Mouse (Mus musculus): ENCODE results near the gene A230050P20Rik. TPM values are rescaled to one million over a fixed set of nuclear protein-coding genes. Genes with fewer than 3 reads are reported as not detected.

A230050P20Rik gene
- polyA plus RNA-seq, 1 experiment = 0.29 TPM

DNA sequence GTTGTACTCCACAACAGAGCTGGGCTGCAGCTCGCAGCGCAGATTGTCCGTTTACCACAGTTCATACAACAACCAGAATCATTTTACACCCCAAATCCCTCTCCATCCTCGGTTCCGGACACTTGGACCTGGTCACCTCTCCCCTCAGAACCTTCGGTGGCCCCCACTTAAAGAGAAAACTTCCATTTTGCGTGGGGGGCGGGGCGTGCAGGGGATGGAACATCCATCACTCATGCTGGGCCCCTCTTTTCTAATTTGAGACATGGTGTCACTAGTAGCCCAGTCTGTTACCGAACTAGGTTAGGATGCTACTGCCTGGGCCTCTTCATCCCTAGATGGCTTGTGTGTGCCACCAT, 10.2 kb downstream of the A230050P20Rik start:
- Histone ChIP-seq H3K27me3 (ENCODE audit: control insufficient read depth) (no peaks in the 10 kb centered on the region), H3K9me3 (ENCODE audit: control insufficient read depth, low read length) (no peaks in the 10 kb centered on the region), H3K36me3 (ENCODE audit: control insufficient read depth) (peaks cover 1% of the 10 kb centered on the region; the same call in 1 of the 2 replicates), H3K4me3 (replicated peaks) (peak overlapping the region; percentile 68), H3K4me1 (ENCODE audit: control insufficient read depth) (peaks cover 37% of the 10 kb centered on the region)
- TF ChIP-seq TAL1 (IDR thresholded peaks at IDR 0.05; ENCODE audit: low read length) (no peak), GATA1 (IDR thresholded peaks at IDR 0.05; ENCODE audit: low read length) (no peak)

DNA sequence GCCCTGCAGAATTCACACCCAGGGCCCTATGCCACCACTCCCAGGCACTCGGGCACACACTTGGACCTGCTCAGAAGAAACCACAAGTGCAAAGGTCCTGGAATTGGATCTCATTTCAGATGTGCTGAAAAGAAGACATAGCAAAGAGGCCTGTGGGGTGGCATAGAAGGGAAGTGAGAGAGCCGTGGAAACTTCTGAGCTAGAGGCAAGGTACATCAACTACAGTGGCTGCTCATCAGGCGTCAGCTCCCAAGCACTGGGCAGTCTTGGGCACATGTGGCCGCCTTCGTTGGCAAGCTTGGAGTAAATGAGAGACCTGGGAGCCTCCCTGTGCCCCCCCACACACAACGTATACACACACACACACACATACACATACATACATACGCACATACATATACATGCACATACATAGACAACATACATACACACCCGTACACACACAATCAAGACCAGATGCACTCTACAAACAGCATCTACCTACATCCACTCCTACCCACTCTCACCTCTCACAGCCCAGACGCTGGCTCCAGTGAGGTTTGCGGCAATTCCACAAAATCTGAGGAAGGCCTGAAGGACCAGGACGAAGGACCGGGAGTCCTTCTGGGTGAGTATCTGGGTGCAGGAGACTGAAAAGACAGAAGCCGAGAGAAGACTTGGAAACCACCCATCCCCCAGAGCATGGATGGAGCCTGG, 10.8 kb downstream of the A230050P20Rik start, which contains the start of gene Angptl6:
TSS of gene Angptl6 (minus strand) at position 631 of the 696 bp plus-strand sequence.
- H3K36me3 ChIP-seq (ENCODE audit: control insufficient read depth) = no peaks in the 10 kb centered on the region; the same call in 1 of the 2 replicates
- H3K4me3 ChIP-seq (replicated peaks) = peak within 1 kb of the TSS; percentile 68
- TF ChIP-seq TAL1 (IDR thresholded peaks at IDR 0.05; ENCODE audit: low read length) = no peak
- peaks cover 37% of the 10 kb centered on the region for H3K4me1 ChIP-seq (ENCODE audit: control insufficient read depth)
- H3K27me3 ChIP-seq (ENCODE audit: control insufficient read depth) = no peaks in the 10 kb centered on the region
- H3K9me3 ChIP-seq (ENCODE audit: control insufficient read depth, low read length) = peaks cover under 1% of the 10 kb centered on the region; the same call in 1 of the 2 replicates

DNA sequence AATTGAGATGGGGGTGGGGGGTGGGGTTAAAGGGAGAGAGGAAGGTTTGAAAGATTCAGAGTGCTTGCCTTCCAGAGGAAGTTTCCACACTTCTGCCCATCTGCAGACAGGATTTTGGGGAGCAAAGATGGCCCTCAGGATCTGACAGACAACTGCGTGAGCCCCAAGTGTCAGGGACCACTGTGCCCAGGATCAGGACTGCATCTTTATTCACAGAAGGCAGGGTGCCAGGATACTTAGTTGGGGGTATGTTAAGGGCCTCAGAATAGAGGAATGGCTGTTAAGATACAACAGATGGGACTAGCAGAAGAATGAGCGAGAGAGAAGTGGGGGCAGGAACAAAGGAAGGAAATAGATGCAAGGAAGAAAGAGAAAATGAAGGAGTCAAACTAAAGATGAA, 18.1 kb downstream of the A230050P20Rik start:
- no peak overlapping the region for H3K4me3 ChIP-seq (replicated peaks)
- TF ChIP-seq TAL1 (IDR thresholded peaks at IDR 0.05; ENCODE audit: low read length) (no peak), GATA1 (IDR thresholded peaks at IDR 0.05; ENCODE audit: low read length) (no peak)
- peaks cover 24% of the 10 kb centered on the region for H3K36me3 ChIP-seq (ENCODE audit: control insufficient read depth)
- H3K4me1 ChIP-seq (ENCODE audit: control insufficient read depth) = peaks cover 42% of the 10 kb centered on the region
- no peaks in the 10 kb centered on the region for H3K27me3 ChIP-seq (ENCODE audit: control insufficient read depth)
- peaks cover 8% of the 10 kb centered on the region; the same call in 1 of the 2 replicates for H3K9me3 ChIP-seq (ENCODE audit: control insufficient read depth, low read length)

DNA sequence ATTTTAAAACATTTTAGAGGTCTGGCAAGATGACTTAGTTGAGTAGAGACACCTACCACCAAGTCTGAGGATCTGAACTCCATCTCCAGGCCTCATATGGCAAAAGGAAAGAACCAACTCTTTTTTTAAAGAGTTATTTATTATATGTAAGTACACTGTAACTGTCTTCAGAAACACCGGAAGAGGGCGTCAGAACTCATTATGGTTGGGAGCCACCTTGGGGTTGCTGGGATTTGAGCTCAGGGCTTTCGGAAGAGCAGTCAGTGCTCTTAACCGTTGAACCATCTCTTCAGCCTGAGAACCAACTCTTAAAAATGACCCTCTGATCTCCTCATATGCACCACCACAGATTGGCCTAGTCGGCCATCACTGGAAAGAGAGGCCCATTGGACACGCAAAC, 18.7 kb downstream of the A230050P20Rik start:
- H3K4me3 ChIP-seq (replicated peaks) = peak overlapping the region; percentile 36

DNA sequence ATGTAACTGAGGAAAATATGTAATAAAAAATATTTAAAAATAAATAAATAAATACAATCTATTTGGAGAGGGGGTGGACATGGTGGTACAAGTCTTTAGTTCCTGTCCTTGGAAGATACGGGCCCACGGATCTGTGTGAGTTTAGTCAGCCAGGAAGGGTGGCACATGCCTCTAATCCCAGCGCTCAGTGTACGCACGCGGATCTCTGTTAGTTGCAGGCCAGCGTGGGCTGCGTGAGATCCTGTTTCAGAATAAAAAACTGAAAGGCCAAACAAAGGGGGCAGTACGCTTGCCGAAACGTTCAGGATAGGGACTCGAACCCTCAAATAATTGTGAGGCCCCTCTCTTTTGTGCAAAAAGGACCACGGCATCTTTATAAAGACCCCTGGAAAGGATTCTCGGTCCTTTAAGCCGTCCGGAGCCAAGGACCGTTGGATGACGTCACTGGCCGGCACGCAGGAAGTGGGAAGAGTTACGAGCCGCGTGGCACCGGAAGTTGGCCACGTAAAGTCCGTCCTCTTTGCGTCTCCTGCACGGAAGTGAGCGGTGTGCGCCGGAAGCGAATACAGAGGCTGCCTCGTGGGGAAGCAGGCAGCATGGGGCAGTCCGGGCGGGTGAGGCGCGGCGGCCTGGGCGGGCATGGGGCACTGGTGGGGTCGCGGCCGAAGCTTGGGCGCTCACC, 19.4 kb downstream of the A230050P20Rik start, which contains the start of gene Ppan:
TSS of gene Ppan (plus strand) at position 472 of the 682 bp plus-strand sequence.
- no peaks in the 10 kb centered on the region for H3K27me3 ChIP-seq (ENCODE audit: control insufficient read depth)

More for the DNA sequence above, 18.7 kb downstream of the A230050P20Rik start:
- peaks cover 30% of the 10 kb centered on the region for H3K36me3 ChIP-seq (ENCODE audit: control insufficient read depth)
- TF ChIP-seq GATA1 (IDR thresholded peaks at IDR 0.05; ENCODE audit: low read length) (no peak), TAL1 (IDR thresholded peaks at IDR 0.05; ENCODE audit: low read length) (no peak)
- peaks cover 48% of the 10 kb centered on the region for H3K4me1 ChIP-seq (ENCODE audit: control insufficient read depth)
- H3K9me3 ChIP-seq (ENCODE audit: control insufficient read depth, low read length) = peaks cover 8% of the 10 kb centered on the region; the same call in 1 of the 2 replicates
- H3K27me3 ChIP-seq (ENCODE audit: control insufficient read depth) = no peaks in the 10 kb centered on the region

DNA sequence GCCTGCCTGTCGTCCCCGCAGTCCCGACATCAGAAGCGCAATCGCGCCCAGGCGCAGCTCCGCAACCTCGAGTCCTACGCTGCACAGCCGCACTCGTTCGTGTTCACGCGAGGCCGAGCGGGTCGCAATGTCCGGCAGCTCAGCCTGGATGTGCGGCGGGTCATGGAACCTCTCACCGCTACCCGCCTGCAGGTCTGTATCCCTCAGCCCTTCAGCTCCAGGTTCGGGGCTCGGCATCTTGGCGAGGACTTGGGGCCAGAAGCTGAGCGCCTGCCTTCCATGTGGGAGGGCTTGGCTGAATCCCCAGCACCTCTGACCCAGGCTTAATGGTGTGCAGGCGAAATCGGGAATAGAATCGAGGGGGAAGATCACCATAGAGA, 19.9 kb downstream of the A230050P20Rik start:
- peak overlapping the region; percentile 68 for H3K4me3 ChIP-seq (replicated peaks)
- peaks cover 8% of the 10 kb centered on the region; the same call in 1 of the 2 replicates for H3K9me3 ChIP-seq (ENCODE audit: control insufficient read depth, low read length)
- peaks cover 42% of the 10 kb centered on the region for H3K36me3 ChIP-seq (ENCODE audit: control insufficient read depth)
- peaks cover 52% of the 10 kb centered on the region for H3K4me1 ChIP-seq (ENCODE audit: control insufficient read depth)
- no peaks in the 10 kb centered on the region for H3K27me3 ChIP-seq (ENCODE audit: control insufficient read depth)
- no peak for TF ChIP-seq GATA1 (IDR thresholded peaks at IDR 0.05; ENCODE audit: low read length)
- TF ChIP-seq TAL1 (IDR thresholded peaks at IDR 0.05; ENCODE audit: low read length) = no peak

More for the DNA sequence above, 19.4 kb downstream of the A230050P20Rik start, which contains the start of gene Ppan:
- H3K36me3 ChIP-seq (ENCODE audit: control insufficient read depth) = peaks cover 37% of the 10 kb centered on the region
- peak within 1 kb of the TSS; percentile 68 for H3K4me3 ChIP-seq (replicated peaks)
- peaks cover 50% of the 10 kb centered on the region for H3K4me1 ChIP-seq (ENCODE audit: control insufficient read depth)
- H3K9me3 ChIP-seq (ENCODE audit: control insufficient read depth, low read length) = peaks cover 8% of the 10 kb centered on the region; the same call in 1 of the 2 replicates
- no peak for TF ChIP-seq TAL1 (IDR thresholded peaks at IDR 0.05; ENCODE audit: low read length)
- TF ChIP-seq GATA1 (IDR thresholded peaks at IDR 0.05; ENCODE audit: low read length) = no peak

DNA sequence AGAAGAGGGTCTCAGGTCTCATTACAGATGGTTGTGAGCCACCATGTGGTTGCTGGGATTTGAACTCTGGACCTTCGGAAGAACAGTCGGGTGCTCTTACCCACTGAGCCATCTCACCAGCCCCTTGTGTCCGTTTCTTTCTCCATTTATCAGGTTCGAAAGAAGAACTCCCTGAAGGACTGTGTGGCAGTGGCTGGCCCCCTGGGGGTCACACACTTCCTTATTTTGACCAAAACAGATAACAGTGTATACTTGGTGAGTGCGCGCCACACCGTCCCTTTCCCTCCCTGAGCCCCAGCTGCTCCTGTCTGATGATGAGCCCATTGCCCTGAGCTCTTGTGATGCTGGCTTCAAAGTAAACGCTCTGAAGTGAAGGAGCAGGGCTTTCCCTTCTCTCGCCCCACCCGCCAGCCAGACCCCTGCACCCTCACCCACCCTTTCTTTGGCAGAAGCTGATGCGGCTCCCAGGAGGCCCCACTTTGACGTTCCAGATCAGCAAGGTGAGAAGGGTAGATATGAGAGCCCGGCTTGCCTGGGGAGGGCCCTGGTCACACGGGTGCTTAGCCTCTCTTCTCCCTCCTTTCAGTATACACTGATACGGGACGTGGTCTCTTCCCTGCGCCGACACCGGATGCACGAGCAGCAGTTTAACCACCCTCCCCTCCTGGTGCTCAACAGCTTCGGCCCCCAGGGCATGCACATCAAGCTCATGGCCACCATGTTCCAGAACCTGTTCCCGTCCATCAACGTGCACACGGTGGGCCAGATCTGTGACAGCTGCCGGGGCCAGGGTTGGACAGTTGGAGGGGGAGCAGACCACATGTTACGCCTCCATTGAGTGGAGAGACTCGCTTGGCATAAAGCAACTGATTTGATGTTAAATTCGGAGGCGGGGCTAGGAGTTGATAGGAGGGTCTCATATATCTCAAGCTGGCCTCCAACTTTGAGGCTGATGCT, 21.0 kb downstream of the A230050P20Rik start:
- TF ChIP-seq GATA1 (IDR thresholded peaks at IDR 0.05; ENCODE audit: low read length) (no peak), TAL1 (IDR thresholded peaks at IDR 0.05; ENCODE audit: low read length) (peak; percentile 58; the same call in 2 of the 3 replicates)
- Histone ChIP-seq H3K9me3 (ENCODE audit: control insufficient read depth, low read length) (peaks cover 5% of the 10 kb centered on the region; the same call in 1 of the 2 replicates), H3K4me1 (ENCODE audit: control insufficient read depth) (peaks cover 56% of the 10 kb centered on the region), H3K4me3 (replicated peaks) (peak overlapping the region; percentile 68), H3K36me3 (ENCODE audit: control insufficient read depth) (peaks cover 53% of the 10 kb centered on the region), H3K27me3 (ENCODE audit: control insufficient read depth) (no peaks in the 10 kb centered on the region)

DNA sequence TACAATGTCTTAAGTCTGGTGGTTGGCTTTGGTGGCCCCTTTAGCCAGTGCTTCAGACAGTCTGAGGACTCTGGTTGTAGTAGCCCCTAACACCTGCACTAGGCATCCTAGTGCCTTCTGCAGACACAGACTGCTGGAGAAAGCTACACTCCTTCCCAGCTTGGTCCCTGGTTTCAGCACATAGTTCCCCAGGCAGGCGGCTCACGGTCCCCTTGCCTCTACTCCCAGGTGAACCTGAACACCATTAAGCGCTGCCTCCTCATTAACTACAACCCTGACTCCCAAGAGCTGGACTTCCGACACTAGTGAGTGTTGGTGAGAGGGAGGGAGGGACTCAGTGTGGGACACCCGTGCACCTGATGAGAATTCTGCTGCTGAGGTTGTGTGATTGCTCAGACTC, 22.0 kb downstream of the A230050P20Rik start:
- Histone ChIP-seq H3K4me3 (replicated peaks) (peak overlapping the region; percentile 68), H3K4me1 (ENCODE audit: control insufficient read depth) (peaks cover 59% of the 10 kb centered on the region), H3K27me3 (ENCODE audit: control insufficient read depth) (no peaks in the 10 kb centered on the region), H3K36me3 (ENCODE audit: control insufficient read depth) (peaks cover 62% of the 10 kb centered on the region), H3K9me3 (ENCODE audit: control insufficient read depth, low read length) (no peaks in the 10 kb centered on the region)
- TF ChIP-seq GATA1 (IDR thresholded peaks at IDR 0.05; ENCODE audit: low read length) (no peak), TAL1 (IDR thresholded peaks at IDR 0.05; ENCODE audit: low read length) (no peak)

All from erythroblast, embryonic 14.5 days (primary cell).